Mouse (Mus musculus) lung, postnatal 0 days (tissue): ENCODE measurements at regions not wholly inside any gene's neighbourhood (a gene's known extent, or its start where the extent isn't known, plus 50 kb on each side); places are given as distances from the start of the nearest gene placed in this dataset.

ENCODE experiments used
- CTCF ChIP-seq: IDR thresholded peaks from 2 replicates; pipeline ENCODE4 v1.5.1; 2016; ENCODE audit warnings: antibody characterized with exemption, mild to moderate bottlenecking
- EP300 ChIP-seq: IDR thresholded peaks from 2 replicates; pipeline ENCODE4 v1.6.1; 2016; ENCODE audit warnings: antibody characterized with exemption, mild to moderate bottlenecking, control low read depth

DNA sequence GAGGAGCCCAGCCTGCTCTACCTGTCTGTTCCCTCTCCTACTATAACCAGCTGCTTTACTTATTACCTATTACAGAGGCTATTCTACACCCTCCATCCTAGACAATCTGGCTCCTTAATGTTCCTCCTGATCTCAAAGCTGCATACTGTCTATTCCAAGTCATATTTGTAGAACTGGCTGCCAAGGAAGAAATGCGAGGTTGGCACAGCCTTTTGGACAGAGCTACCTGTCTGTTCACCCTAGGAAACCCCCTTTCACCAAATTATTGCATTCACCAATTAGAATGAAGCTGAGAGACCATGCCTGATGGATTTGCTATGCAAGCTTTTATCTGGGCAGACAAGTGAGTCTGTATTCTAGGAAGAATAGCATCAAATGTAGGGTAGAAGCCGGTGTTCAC lies 109.0 kb upstream of the Ddit4l start:
- TF ChIP-seq EP300 (no peak), CTCF (no peak)
